Mouse (Mus musculus) brain, embryonic 14.5 days (tissue): ENCODE measurements at regions not wholly inside any gene's neighbourhood (a gene's known extent, or its start where the extent isn't known, plus 50 kb on each side); places are given as distances from the start of the nearest gene placed in this dataset.

Experiments used
- CTCF ChIP-seq: fragments of 200-500 bp; IDR thresholded peaks from 2 replicates; pipeline ENCODE4 v1.5.1; 2012; ENCODE audit warnings: inconsistent platforms, mild to moderate bottlenecking, moderate library complexity, borderline replicate concordance; ENCODE audit not compliant: insufficient read depth, insufficient read length; ENCODE audit errors: extremely low read depth
- POLR2A ChIP-seq: fragments of 200-500 bp; IDR thresholded peaks from 2 replicates; pipeline ENCODE4 v1.6.1; 2012; ENCODE audit warnings: mild to moderate bottlenecking, inconsistent platforms, borderline replicate concordance; ENCODE audit not compliant: poor library complexity, insufficient read depth, insufficient read length, severe bottlenecking; ENCODE audit errors: extremely low read depth

GRCm38 (mm10) chr13:42617225-42617624 is 63.2 kb upstream of the Phactr1 start:
- TF ChIP-seq CTCF: no peak
- no peak for TF ChIP-seq POLR2A
